Mouse (Mus musculus) cerebellum, adult 9-10 months (tissue): ENCODE data around the gene Cldn10.
"Not testable (repeated sequence)": the region's sequence is repeated elsewhere in the genome, so short reads cannot be mapped to it uniquely, and the experiment has no call there.

Experiments used
- DNase-seq: peaks from one replicate; pipeline ENCODE4 v3.0.0; 2022

Gene Cldn10

GRCm38 (mm10) chr14:118787621-118788020, at the start of gene Cldn10:
Cldn10 (plus strand) TSS chr14:118787908.
- no peak for DNase-seq

GRCm38 (mm10) chr14:118741780-118742179, 45.9 kb upstream of the Cldn10 start:
- DNase-seq: no peak

GRCm38 (mm10) chr14:118742862-118743261, 44.8 kb upstream of the Cldn10 start:
- no peak for DNase-seq

- DNase-seq: no peak
These were observed 38.6 kb upstream of the Cldn10 start for GRCm38 (mm10) chr14:118749068-118749467.

GRCm38 (mm10) chr14:118749715-118750114, 38.0 kb upstream of the Cldn10 start:
- no peak for DNase-seq

GRCm38 (mm10) chr14:118750505-118751192, 37.1 kb upstream of the Cldn10 start:
- DNase-seq: no peak

GRCm38 (mm10) chr14:118751193-118751753, 36.4 kb upstream of the Cldn10 start:
- no peak for DNase-seq

- DNase-seq: no peak
These were observed 31.7 kb upstream of the Cldn10 start for GRCm38 (mm10) chr14:118756015-118756414.

- DNase-seq: no peak
These were observed 31.1 kb upstream of the Cldn10 start for GRCm38 (mm10) chr14:118756566-118756965.

- DNase-seq: not testable (repeated sequence)
These were observed 24.3 kb upstream of the Cldn10 start for GRCm38 (mm10) chr14:118763362-118763761.

- no peak for DNase-seq
These were observed 23.7 kb upstream of the Cldn10 start for GRCm38 (mm10) chr14:118763917-118764495.

GRCm38 (mm10) chr14:118765306-118765705, 22.4 kb upstream of the Cldn10 start:
- no peak for DNase-seq

GRCm38 (mm10) chr14:118765951-118766350, 21.8 kb upstream of the Cldn10 start:
- no peak for DNase-seq

- DNase-seq: no peak
These were observed 21.3 kb upstream of the Cldn10 start for GRCm38 (mm10) chr14:118766368-118766767.

- peak; percentile 80 for DNase-seq
These were observed 19.9 kb upstream of the Cldn10 start for GRCm38 (mm10) chr14:118767673-118768353.

- DNase-seq: no peak
These were observed 19.4 kb upstream of the Cldn10 start for GRCm38 (mm10) chr14:118768354-118768713.

- DNase-seq: no peak
These were observed 14.0 kb upstream of the Cldn10 start for GRCm38 (mm10) chr14:118773668-118774067.

GRCm38 (mm10) chr14:118774507-118775428, 12.9 kb upstream of the Cldn10 start:
- DNase-seq: no peak

GRCm38 (mm10) chr14:118775554-118775953, 12.2 kb upstream of the Cldn10 start:
- no peak for DNase-seq

GRCm38 (mm10) chr14:118776372-118776771, 11.3 kb upstream of the Cldn10 start:
- DNase-seq: no peak

- no peak for DNase-seq
These were observed 10.2 kb upstream of the Cldn10 start for GRCm38 (mm10) chr14:118777478-118777877.

GRCm38 (mm10) chr14:118781601-118782000, 6.1 kb upstream of the Cldn10 start:
- no peak for DNase-seq

GRCm38 (mm10) chr14:118782241-118782640, 5.5 kb upstream of the Cldn10 start:
- no peak for DNase-seq
